Mouse (Mus musculus) midbrain, postnatal 0 days (tissue): ENCODE results near the gene Sobp. TPM values are rescaled to one million over a fixed set of nuclear protein-coding genes. Genes with fewer than 3 reads are reported as not detected.

ENCODE experiments used
- ATAC-seq: fragments of 200-750 bp; cut with Nextera tagmentation; 2 replicates; pipeline ENCODE4 v1.8.0; 2017; ENCODE audit warnings: moderate number of reproducible peaks, mild to moderate bottlenecking, moderate TSS enrichment, moderate library complexity; ENCODE audit not compliant: low FRiP score
- DNase-seq: peaks from one replicate; pipeline ENCODE4 v3.0.0-alpha.2; 2015; ENCODE audit warnings: low spot score
- H3K27ac ChIP-seq: fragments of 300-500 bp; sonication (generic); 2 replicates; pipeline ENCODE4 v1.5.1; 2014; ENCODE audit warnings: low read depth, mild to moderate bottlenecking, low read length, mixed read lengths
- H3K27me3 ChIP-seq: fragments of 300-500 bp; sonication (generic); 2 replicates; pipeline ENCODE4 v1.6.1; 2014; ENCODE audit warnings: low read length, control low read depth, mixed read lengths; ENCODE audit not compliant: insufficient read depth
- H3K36me3 ChIP-seq: fragments of 300-500 bp; sonication (generic); 2 replicates; pipeline ENCODE4 v1.6.1; 2014; ENCODE audit warnings: low read length, control low read depth, mixed read lengths; ENCODE audit not compliant: insufficient read depth
- H3K4me1 ChIP-seq: fragments of 300-500 bp; sonication (generic); 2 replicates; pipeline ENCODE4 v1.6.1; 2014; ENCODE audit warnings: mild to moderate bottlenecking, control low read depth, antibody characterized with exemption, low read length, mixed read lengths; ENCODE audit not compliant: insufficient read depth
- H3K4me2 ChIP-seq: fragments of 300-500 bp; sonication (generic); 2 replicates; pipeline ENCODE4 v1.6.1; 2014; ENCODE audit warnings: low read depth, mild to moderate bottlenecking, low read length, mixed read lengths; ENCODE audit not compliant: poor library complexity, severe bottlenecking
- H3K4me3 ChIP-seq: fragments of 300-500 bp; sonication (generic); 2 replicates; pipeline ENCODE4 v1.5.1; 2014; ENCODE audit warnings: low read depth, mild to moderate bottlenecking, low read length, moderate library complexity
- H3K9ac ChIP-seq: fragments of 300-500 bp; sonication (generic); replicated peaks from 2 replicates; pipeline ENCODE4 v1.6.1; 2014; ENCODE audit warnings: mild to moderate bottlenecking, low read length, moderate library complexity, mixed read lengths; ENCODE audit not compliant: poor library complexity, severe bottlenecking
- H3K9me3 ChIP-seq: fragments of 300-500 bp; sonication (generic); 2 replicates; pipeline ENCODE4 v1.6.1; 2016; ENCODE audit warnings: low read length, control low read depth
- CTCF ChIP-seq: IDR thresholded peaks from 2 replicates; pipeline ENCODE4 v1.5.1; 2016; ENCODE audit warnings: antibody characterized with exemption, mild to moderate bottlenecking
- WGBS: fragments of 180-500 bp; shearing (Covaris S2); extraction: QIAGEN DNeasy Blood & Tissue Kit; methylation state at CpG from one replicate; pipeline ENCODE4 v1.1.7; 2014; 5-methylcytosine and 5-hydroxymethylcytosine counted together
- polyA plus RNA-seq: library from polyadenylated mRNA; unstranded; fragments of >200 nt; fragmentation: Nextera tagmentation; extraction: Ambion mirVana; gene quantifications from 2 replicates; pipeline ENCODE4 v1.2.1, GENCODE M21; 2015
- total RNA-seq: library from RNA; depleted of rRNA; stranded (reverse); fragments of >200 nt; gene quantifications from 2 replicates; pipeline ENCODE4 v1.2.3, GENCODE M21; 2014

Sobp gene
- total and polyA plus RNA-seq, 2 experiments from 2014 or later: 17.0 to 34.2 TPM

DNA sequence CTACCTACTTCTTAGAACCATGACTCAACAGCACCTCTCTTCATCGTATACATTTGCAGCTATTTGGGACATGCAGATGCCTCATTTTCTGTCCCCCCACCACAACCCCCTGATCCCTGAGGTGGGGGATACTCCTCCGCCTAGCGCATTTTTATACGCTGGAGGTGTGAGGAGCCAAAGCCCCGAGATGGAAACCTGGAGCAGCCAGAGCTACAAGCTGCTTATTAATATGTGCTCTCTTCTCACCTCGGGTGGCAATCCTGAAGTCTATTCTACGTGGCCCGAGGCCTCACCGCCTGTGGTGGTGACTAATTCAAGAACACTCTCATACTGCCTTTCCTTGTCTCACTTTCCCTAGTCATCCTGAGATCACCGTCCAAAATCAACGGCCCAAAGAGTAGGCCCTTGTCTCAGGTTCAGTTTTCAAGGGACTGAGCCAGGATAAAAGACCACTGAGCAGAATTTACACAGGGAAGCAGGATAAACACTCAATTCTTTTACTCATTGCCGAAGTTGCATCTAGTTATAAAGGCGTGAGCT lies 43.1 kb upstream of the Sobp start:
- DNase-seq (no peak), ATAC-seq (no peak)
- H3K27me3 ChIP-seq: no peaks in the 10 kb centered on the region
- no peaks in the 10 kb centered on the region for H3K36me3 ChIP-seq
- peaks cover 6% of the 10 kb centered on the region; the same call in 1 of the 2 replicates for H3K4me1 ChIP-seq
- H3K27ac ChIP-seq: no peak overlapping the region
- no peaks in the 10 kb centered on the region for H3K9me3 ChIP-seq
- no peak overlapping the region for H3K9ac ChIP-seq
- TF ChIP-seq CTCF: no peak
- no peak overlapping the region for H3K4me2 ChIP-seq
- 92% methylated on average over 13 of the region's 13 CpGs for WGBS
- no peak overlapping the region for H3K4me3 ChIP-seq

DNA sequence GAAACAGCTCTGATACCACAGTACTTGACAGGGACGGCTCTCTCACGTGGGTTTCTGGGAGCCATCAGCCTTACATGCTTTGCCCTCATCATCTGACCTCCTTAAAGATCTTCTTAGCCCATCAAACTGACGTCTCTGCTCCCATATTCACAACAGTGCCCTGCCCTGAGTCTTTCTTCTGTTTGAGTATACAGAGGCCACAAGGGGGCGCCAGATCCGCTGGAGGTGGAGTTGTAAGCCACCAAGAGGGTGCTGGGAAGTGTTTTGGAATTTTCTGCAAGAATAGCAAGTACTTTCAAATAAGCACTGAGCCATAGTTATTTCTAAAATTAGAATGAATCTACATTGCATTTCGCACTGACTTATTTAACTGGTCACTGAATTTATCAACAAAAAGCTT lies 37.5 kb upstream of the Sobp start:
- ATAC-seq (no peak), DNase-seq (peak; percentile 14)
- Histone ChIP-seq H3K4me3 (no peak overlapping the region), H3K9ac (no peak overlapping the region), H3K4me1 (no peaks in the 10 kb centered on the region), H3K27ac (no peak overlapping the region), H3K36me3 (no peaks in the 10 kb centered on the region), H3K9me3 (no peaks in the 10 kb centered on the region; the same call in 1 of the 2 replicates), H3K4me2 (no peak overlapping the region), H3K27me3 (no peaks in the 10 kb centered on the region)
- peak; percentile 51 for TF ChIP-seq CTCF
- WGBS: 36% methylated on average over 6 of the region's 6 CpGs

DNA sequence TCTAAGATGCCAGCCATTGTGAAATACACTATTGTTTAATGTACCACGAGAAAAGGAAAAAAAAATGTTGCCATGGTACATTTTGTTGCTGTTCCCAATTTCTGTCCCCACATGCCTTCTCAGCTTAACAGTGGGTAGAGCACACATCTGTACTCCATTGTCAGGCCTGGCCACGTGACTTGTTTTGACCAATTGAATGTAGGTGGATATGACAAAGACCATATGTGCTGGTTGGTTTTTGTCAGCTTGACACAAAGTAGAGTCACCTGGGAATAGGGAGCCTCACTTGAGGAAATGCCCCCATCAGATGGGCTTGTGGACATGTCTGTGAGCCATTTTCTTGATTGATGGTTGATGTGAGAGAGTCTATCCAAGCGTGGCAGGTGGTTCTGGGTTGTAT lies 29.5 kb upstream of the Sobp start:
- DNase-seq (no peak), ATAC-seq (no peak)
- TF ChIP-seq CTCF: no peak
- H3K36me3 ChIP-seq: no peaks in the 10 kb centered on the region
- H3K9me3 ChIP-seq: no peaks in the 10 kb centered on the region; the same call in 1 of the 2 replicates
- no peaks in the 10 kb centered on the region for H3K4me1 ChIP-seq
- no peak overlapping the region for H3K4me2 ChIP-seq
- 85% methylated on average over 3 of the region's 3 CpGs for WGBS
- H3K27me3 ChIP-seq: no peaks in the 10 kb centered on the region
- no peak overlapping the region for H3K9ac ChIP-seq
- H3K4me3 ChIP-seq: no peak overlapping the region
- no peak overlapping the region for H3K27ac ChIP-seq

GRCm38 (mm10) chr10:43200206-43200605 lies 25.9 kb upstream of the Sobp start:
- no peak overlapping the region for H3K4me2 ChIP-seq
- no peaks in the 10 kb centered on the region for H3K9me3 ChIP-seq
- no peak overlapping the region for H3K27ac ChIP-seq
- H3K27me3 ChIP-seq: no peaks in the 10 kb centered on the region
- WGBS: 87% methylated on average over 2 of the region's 2 CpGs
- TF ChIP-seq CTCF: no peak
- ATAC-seq: no peak
- DNase-seq: no peak
- no peak overlapping the region for H3K4me3 ChIP-seq
- no peak overlapping the region for H3K9ac ChIP-seq
- H3K36me3 ChIP-seq: no peaks in the 10 kb centered on the region
- H3K4me1 ChIP-seq: no peaks in the 10 kb centered on the region

DNA sequence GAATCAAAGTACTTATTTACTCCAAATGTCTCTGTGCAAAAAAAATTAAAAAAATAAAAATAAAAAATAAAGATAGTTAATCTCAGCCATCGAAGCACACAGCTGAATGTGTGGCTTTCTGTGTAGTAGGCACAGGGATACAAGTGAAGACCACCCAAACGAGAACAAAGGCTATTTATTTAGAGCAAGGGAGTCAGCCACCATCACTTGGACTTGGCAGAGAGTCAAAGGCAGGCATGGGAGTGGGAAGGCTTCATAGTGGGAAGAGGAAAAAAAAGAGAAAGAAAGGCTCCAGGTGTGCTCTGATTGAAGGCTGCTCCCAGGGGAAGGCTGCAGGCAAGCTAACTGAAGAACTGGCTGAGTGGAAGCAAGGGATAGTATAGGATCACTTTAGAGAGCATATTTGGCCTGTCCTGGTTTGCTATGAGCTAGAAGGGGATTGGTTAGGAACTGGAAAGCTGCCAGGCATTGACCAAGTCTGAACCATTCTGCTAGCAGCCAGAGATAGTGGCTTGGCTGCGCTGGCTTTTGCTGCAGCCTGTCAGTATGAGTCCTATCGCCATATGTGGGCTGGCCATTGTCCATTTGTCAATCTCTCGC lies 6.1 kb upstream of the Sobp start:
- no peak overlapping the region for H3K4me3 ChIP-seq
- no peaks in the 10 kb centered on the region for H3K36me3 ChIP-seq
- no peaks in the 10 kb centered on the region for H3K27me3 ChIP-seq
- DNase-seq: peak; percentile 83
- no peaks in the 10 kb centered on the region for H3K4me1 ChIP-seq
- H3K27ac ChIP-seq: no peak overlapping the region
- H3K9ac ChIP-seq: no peak overlapping the region
- H3K4me2 ChIP-seq: no peak overlapping the region
- 31% methylated on average over 5 of the region's 5 CpGs for WGBS
- no peak for TF ChIP-seq CTCF
- ATAC-seq: no peak
- H3K9me3 ChIP-seq: no peaks in the 10 kb centered on the region

DNA sequence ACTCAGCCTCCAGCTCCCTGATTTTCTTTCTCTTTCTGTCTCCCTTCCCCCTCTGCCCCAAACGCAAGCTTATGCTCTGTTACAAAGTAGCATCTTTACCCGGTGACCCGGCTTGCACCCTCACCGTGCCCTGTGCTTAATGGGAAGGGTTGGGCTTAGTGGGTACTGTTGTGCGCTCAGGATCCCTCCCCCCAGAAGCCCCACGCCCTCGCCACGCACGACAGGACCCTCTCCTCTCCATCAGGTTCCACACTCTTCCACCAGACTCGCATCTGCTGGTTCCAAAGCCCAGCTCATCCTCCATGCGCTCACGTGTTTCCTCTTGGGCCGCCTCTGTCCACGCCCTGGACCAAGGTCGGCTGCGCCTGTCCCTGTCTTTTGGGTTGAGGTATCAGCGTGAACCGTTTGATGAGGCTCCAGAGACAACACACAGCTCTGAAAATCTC lies 849 bp upstream of the Sobp start:
- Histone ChIP-seq H3K27ac (peak overlapping the region; percentile 96), H3K4me3 (peak overlapping the region; percentile 97), H3K36me3 (no peaks in the 10 kb centered on the region), H3K9me3 (no peaks in the 10 kb centered on the region), H3K27me3 (no peaks in the 10 kb centered on the region), H3K4me1 (peaks cover 3% of the 10 kb centered on the region; the same call in 1 of the 2 replicates), H3K4me2 (peak overlapping the region; percentile 88), H3K9ac (peak overlapping the region; percentile 91)
- no peak for TF ChIP-seq CTCF
- ATAC-seq: peak; percentile 47
- peak; percentile 39 for DNase-seq
- WGBS: 1% methylated on average over 18 of the region's 18 CpGs
